Mouse (Mus musculus): Measurements from ENCODE around the gene Rasip1. TPM values are rescaled to one million over a fixed set of nuclear protein-coding genes. Genes with fewer than 3 reads are reported as not detected.

Gene Rasip1
- polyA plus RNA-seq, 1 experiment from 2014 or later, result 4.4 TPM

GRCm38 (mm10) chr7:45596107-45596506 is 31.2 kb upstream of the Rasip1 start:
- no peak overlapping the region for H3K27ac ChIP-seq (ENCODE audit: low read length)
- ATAC-seq (ENCODE audit: insufficient read depth, low FRiP score), result no peak
- H3K4me3 ChIP-seq (replicated peaks; ENCODE audit: low read length), result no peak overlapping the region
- H3K9ac ChIP-seq (ENCODE audit: low read length), result no peak overlapping the region
- no peak overlapping the region for H3K4me2 ChIP-seq (ENCODE audit: low read depth, low read length)
- no peaks in the 10 kb centered on the region for H3K27me3 ChIP-seq (ENCODE audit: control insufficient read depth, insufficient read depth, low read length)
- WGBS, result 78% methylated on average over 1 of the region's 1 CpGs
- peaks cover 6% of the 10 kb centered on the region; the same call in 1 of the 2 replicates for H3K4me1 ChIP-seq (ENCODE audit: control insufficient read depth, insufficient read depth, low read length)
- no peaks in the 10 kb centered on the region for H3K9me3 ChIP-seq (replicated peaks; ENCODE audit: control insufficient read depth, low read length)
- H3K36me3 ChIP-seq (ENCODE audit: control insufficient read depth, insufficient read depth, low read length), result no peaks in the 10 kb centered on the region

GRCm38 (mm10) chr7:45597013-45597412 is 30.3 kb upstream of the Rasip1 start:
- Histone ChIP-seq H3K4me2 (ENCODE audit: low read depth, low read length) (no peak overlapping the region), H3K27me3 (ENCODE audit: control insufficient read depth, insufficient read depth, low read length) (no peaks in the 10 kb centered on the region), H3K4me3 (replicated peaks; ENCODE audit: low read length) (no peak overlapping the region), H3K27ac (ENCODE audit: low read length) (no peak overlapping the region), H3K36me3 (ENCODE audit: control insufficient read depth, insufficient read depth, low read length) (no peaks in the 10 kb centered on the region), H3K9me3 (replicated peaks; ENCODE audit: control insufficient read depth, low read length) (no peaks in the 10 kb centered on the region), H3K4me1 (ENCODE audit: control insufficient read depth, insufficient read depth, low read length) (peaks cover 6% of the 10 kb centered on the region; the same call in 1 of the 2 replicates), H3K9ac (ENCODE audit: low read length) (no peak overlapping the region)
- no peak for ATAC-seq (ENCODE audit: insufficient read depth, low FRiP score)
- WGBS, result 86% methylated on average over 5 of the region's 5 CpGs

- Histone ChIP-seq H3K36me3 (ENCODE audit: control insufficient read depth, insufficient read depth, low read length) (no peaks in the 10 kb centered on the region), H3K4me1 (ENCODE audit: control insufficient read depth, insufficient read depth, low read length) (peaks cover 6% of the 10 kb centered on the region; the same call in 1 of the 2 replicates), H3K27me3 (ENCODE audit: control insufficient read depth, insufficient read depth, low read length) (no peaks in the 10 kb centered on the region), H3K9ac (ENCODE audit: low read length) (no peak overlapping the region), H3K4me3 (replicated peaks; ENCODE audit: low read length) (no peak overlapping the region), H3K9me3 (replicated peaks; ENCODE audit: control insufficient read depth, low read length) (no peaks in the 10 kb centered on the region), H3K27ac (ENCODE audit: low read length) (no peak overlapping the region), H3K4me2 (ENCODE audit: low read depth, low read length) (no peak overlapping the region)
- no peak for ATAC-seq (ENCODE audit: insufficient read depth, low FRiP score)
- 85% methylated on average over 6 of the region's 6 CpGs for WGBS
Observed at GRCm38 (mm10) chr7:45597527-45597926, 29.8 kb upstream of the Rasip1 start.

GRCm38 (mm10) chr7:45598960-45599879 is 28.1 kb upstream of the Rasip1 start:
- peak; percentile 74 for ATAC-seq (ENCODE audit: insufficient read depth, low FRiP score)
- Histone ChIP-seq H3K4me1 (ENCODE audit: control insufficient read depth, insufficient read depth, low read length) (peaks cover 6% of the 10 kb centered on the region; the same call in 1 of the 2 replicates), H3K4me2 (ENCODE audit: low read depth, low read length) (peak overlapping the region; percentile 3; the same call in 1 of the 2 replicates), H3K9me3 (replicated peaks; ENCODE audit: control insufficient read depth, low read length) (no peaks in the 10 kb centered on the region), H3K4me3 (replicated peaks; ENCODE audit: low read length) (no peak overlapping the region), H3K9ac (ENCODE audit: low read length) (peak overlapping the region; percentile 30), H3K36me3 (ENCODE audit: control insufficient read depth, insufficient read depth, low read length) (no peaks in the 10 kb centered on the region), H3K27ac (ENCODE audit: low read length) (no peak overlapping the region), H3K27me3 (ENCODE audit: control insufficient read depth, insufficient read depth, low read length) (no peaks in the 10 kb centered on the region)
- 37% methylated on average over 18 of the region's 18 CpGs for WGBS

- WGBS, result 56% methylated on average over 9 of the region's 9 CpGs
- peak overlapping the region; percentile 86 for H3K27ac ChIP-seq (ENCODE audit: low read length)
Observed at GRCm38 (mm10) chr7:45605704-45606289, 21.5 kb upstream of the Rasip1 start.

GRCm38 (mm10) chr7:45609511-45609910 is 17.8 kb upstream of the Rasip1 start:
- no peak overlapping the region for H3K9ac ChIP-seq (ENCODE audit: low read length)
- no peak for ATAC-seq (ENCODE audit: insufficient read depth, low FRiP score)
- H3K4me1 ChIP-seq (ENCODE audit: control insufficient read depth, insufficient read depth, low read length), result no peaks in the 10 kb centered on the region
- H3K36me3 ChIP-seq (ENCODE audit: control insufficient read depth, insufficient read depth, low read length), result no peaks in the 10 kb centered on the region
- no peaks in the 10 kb centered on the region for H3K9me3 ChIP-seq (replicated peaks; ENCODE audit: control insufficient read depth, low read length)
- no peak overlapping the region for H3K27ac ChIP-seq (ENCODE audit: low read length)
- WGBS, result 48% methylated on average over 1 of the region's 1 CpGs
- no peak overlapping the region for H3K4me3 ChIP-seq (replicated peaks; ENCODE audit: low read length)
- no peaks in the 10 kb centered on the region for H3K27me3 ChIP-seq (ENCODE audit: control insufficient read depth, insufficient read depth, low read length)
- no peak overlapping the region for H3K4me2 ChIP-seq (ENCODE audit: low read depth, low read length)

More at GRCm38 (mm10) chr7:45605704-45606289, 21.5 kb upstream of the Rasip1 start:
- Histone ChIP-seq H3K9ac (ENCODE audit: low read length) (no peak overlapping the region), H3K27me3 (ENCODE audit: control insufficient read depth, insufficient read depth, low read length) (no peaks in the 10 kb centered on the region), H3K9me3 (replicated peaks; ENCODE audit: control insufficient read depth, low read length) (no peaks in the 10 kb centered on the region), H3K4me2 (ENCODE audit: low read depth, low read length) (no peak overlapping the region), H3K4me1 (ENCODE audit: control insufficient read depth, insufficient read depth, low read length) (no peaks in the 10 kb centered on the region), H3K36me3 (ENCODE audit: control insufficient read depth, insufficient read depth, low read length) (no peaks in the 10 kb centered on the region), H3K4me3 (replicated peaks; ENCODE audit: low read length) (no peak overlapping the region)
- ATAC-seq (ENCODE audit: insufficient read depth, low FRiP score), result peak; percentile 75

- peak overlapping the region; percentile 43 for H3K27ac ChIP-seq (ENCODE audit: low read length)
- WGBS, result 25% methylated on average over 6 of the region's 6 CpGs
- H3K9me3 ChIP-seq (replicated peaks; ENCODE audit: control insufficient read depth, low read length), result no peaks in the 10 kb centered on the region
- H3K9ac ChIP-seq (ENCODE audit: low read length), result no peak overlapping the region
- no peaks in the 10 kb centered on the region for H3K36me3 ChIP-seq (ENCODE audit: control insufficient read depth, insufficient read depth, low read length)
- H3K4me2 ChIP-seq (ENCODE audit: low read depth, low read length), result no peak overlapping the region
- H3K4me3 ChIP-seq (replicated peaks; ENCODE audit: low read length), result no peak overlapping the region
- H3K4me1 ChIP-seq (ENCODE audit: control insufficient read depth, insufficient read depth, low read length), result peaks cover 8% of the 10 kb centered on the region; the same call in 1 of the 2 replicates
- H3K27me3 ChIP-seq (ENCODE audit: control insufficient read depth, insufficient read depth, low read length), result 0 out of 2 replicates have a peak, but pooled peaks cover 3% of the 10 kb centered on the region
- 0 out of 2 replicates have a peak, but pooled peaks have one; percentile 3 for ATAC-seq (ENCODE audit: insufficient read depth, low FRiP score)
Observed at GRCm38 (mm10) chr7:45616277-45616676, 11.0 kb upstream of the Rasip1 start.

GRCm38 (mm10) chr7:45617042-45617695 is 10.1 kb upstream of the Rasip1 start, which contains the start of gene Fut1:
TSS of gene Fut1 (plus strand) at chr7:45617289.
- WGBS, result 6% methylated on average over 30 of the region's 31 CpGs
- peak; percentile 72 for ATAC-seq (ENCODE audit: insufficient read depth, low FRiP score)
- peak within 1 kb of the TSS; percentile 43 for H3K27ac ChIP-seq (ENCODE audit: low read length)

More at GRCm38 (mm10) chr7:45617042-45617695, 10.1 kb upstream of the Rasip1 start, which contains the start of gene Fut1:
- H3K4me1 ChIP-seq (ENCODE audit: control insufficient read depth, insufficient read depth, low read length), result peaks cover 8% of the 10 kb centered on the region; the same call in 1 of the 2 replicates
- H3K36me3 ChIP-seq (ENCODE audit: control insufficient read depth, insufficient read depth, low read length), result no peaks in the 10 kb centered on the region
- H3K27me3 ChIP-seq (ENCODE audit: control insufficient read depth, insufficient read depth, low read length), result 0 out of 2 replicates have a peak, but pooled peaks cover 3% of the 10 kb centered on the region
- H3K4me3 ChIP-seq (replicated peaks; ENCODE audit: low read length), result peak within 1 kb of the TSS; percentile 30
- peak within 1 kb of the TSS; percentile 18; the same call in 1 of the 2 replicates for H3K9ac ChIP-seq (ENCODE audit: low read length)
- H3K9me3 ChIP-seq (replicated peaks; ENCODE audit: control insufficient read depth, low read length), result no peaks in the 10 kb centered on the region
- H3K4me2 ChIP-seq (ENCODE audit: low read depth, low read length), result peak within 1 kb of the TSS; percentile 52

Data from stomach, embryonic 16.5 days (tissue).